Mouse (Mus musculus) kidney, embryonic 15.5 days (tissue): ENCODE data around the gene Scaf1. TPM values are rescaled to one million over a fixed set of nuclear protein-coding genes. Genes with fewer than 3 reads are reported as not detected.

Experiments
- ATAC-seq: fragments of 200-750 bp; cut with Nextera tagmentation; replicated peaks from 2 replicates; pipeline ENCODE4 v1.8.0; 2017; ENCODE audit warnings: moderate TSS enrichment; ENCODE audit not compliant: low FRiP score
- H3K27ac ChIP-seq: fragments of 300-500 bp; sonication (generic); 2 replicates; pipeline ENCODE4 v1.5.1; 2015; ENCODE audit warnings: mild to moderate bottlenecking, inconsistent platforms
- H3K27me3 ChIP-seq: fragments of 300-500 bp; sonication (generic); 2 replicates; pipeline ENCODE4 v1.6.1; 2015; ENCODE audit warnings: inconsistent platforms
- H3K36me3 ChIP-seq: fragments of 300-500 bp; sonication (generic); 2 replicates; pipeline ENCODE4 v1.6.1; 2015; ENCODE audit warnings: inconsistent platforms
- H3K4me1 ChIP-seq: fragments of 300-500 bp; sonication (generic); 2 replicates; pipeline ENCODE4 v1.6.1; 2015; ENCODE audit warnings: inconsistent platforms
- H3K4me2 ChIP-seq: fragments of 300-500 bp; sonication (generic); 2 replicates; pipeline ENCODE4 v1.6.1; 2015; ENCODE audit warnings: moderate library complexity, mild to moderate bottlenecking, inconsistent platforms
- H3K4me3 ChIP-seq: fragments of 300-500 bp; sonication (generic); replicated peaks from 2 replicates; pipeline ENCODE4 v1.5.1; 2015; ENCODE audit warnings: mild to moderate bottlenecking, inconsistent platforms
- H3K9ac ChIP-seq: fragments of 300-500 bp; sonication (generic); 2 replicates; pipeline ENCODE4 v1.6.1; 2015; ENCODE audit warnings: mild to moderate bottlenecking, inconsistent platforms
- H3K9me3 ChIP-seq: fragments of 300-500 bp; sonication (generic); replicated peaks from 2 replicates; pipeline ENCODE4 v1.6.1; 2016; ENCODE audit warnings: inconsistent platforms
- WGBS: fragments of 180-500 bp; shearing (Covaris S2); methylation state at CpG from one replicate; pipeline ENCODE4 v1.1.7; 2015; ENCODE audit warnings: mixed read lengths; 5-methylcytosine and 5-hydroxymethylcytosine counted together
- polyA plus RNA-seq: library from polyadenylated mRNA; unstranded; fragments of >200 nt; fragmentation: Nextera tagmentation; extraction: Ambion mirVana; gene quantifications from 2 replicates; pipeline ENCODE4 v1.2.1, GENCODE M21; 2015

Scaf1 gene
- polyA plus RNA-seq, 1 experiment from 2014 or later, result 40.1 TPM

DNA sequence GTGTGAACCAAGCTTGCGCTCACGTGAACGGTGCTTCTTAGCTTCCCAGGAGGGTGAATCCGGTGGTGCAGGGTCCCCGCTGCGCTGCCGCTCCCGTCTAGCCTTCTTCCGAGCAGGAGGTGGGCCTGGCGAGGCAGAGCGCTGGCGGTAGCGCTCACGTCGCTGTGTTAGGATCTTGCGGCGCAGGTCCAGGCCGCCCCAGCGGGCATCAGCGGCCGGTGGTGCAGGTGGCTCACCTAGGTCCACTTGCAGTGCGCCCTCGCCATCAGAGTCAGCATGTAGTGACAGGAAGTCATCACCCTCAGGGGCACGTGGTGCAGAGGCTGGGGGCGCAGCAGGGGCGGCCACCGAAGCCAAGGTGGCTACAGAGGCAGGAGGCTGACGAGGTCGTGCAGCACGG lies 8.3 kb downstream of the Scaf1 start:
- H3K4me2 ChIP-seq, result no peak overlapping the region
- no peak for ATAC-seq
- WGBS, result 97% methylated on average over 30 of the region's 30 CpGs
- 0 out of 2 replicates have a peak, but pooled peaks cover 4% of the 10 kb centered on the region for H3K4me1 ChIP-seq
- no peaks in the 10 kb centered on the region for H3K9me3 ChIP-seq
- H3K27me3 ChIP-seq, result no peaks in the 10 kb centered on the region
- peaks cover 99% of the 10 kb centered on the region for H3K36me3 ChIP-seq
- H3K27ac ChIP-seq, result no peak overlapping the region
- no peak overlapping the region for H3K4me3 ChIP-seq
- no peak overlapping the region for H3K9ac ChIP-seq

DNA sequence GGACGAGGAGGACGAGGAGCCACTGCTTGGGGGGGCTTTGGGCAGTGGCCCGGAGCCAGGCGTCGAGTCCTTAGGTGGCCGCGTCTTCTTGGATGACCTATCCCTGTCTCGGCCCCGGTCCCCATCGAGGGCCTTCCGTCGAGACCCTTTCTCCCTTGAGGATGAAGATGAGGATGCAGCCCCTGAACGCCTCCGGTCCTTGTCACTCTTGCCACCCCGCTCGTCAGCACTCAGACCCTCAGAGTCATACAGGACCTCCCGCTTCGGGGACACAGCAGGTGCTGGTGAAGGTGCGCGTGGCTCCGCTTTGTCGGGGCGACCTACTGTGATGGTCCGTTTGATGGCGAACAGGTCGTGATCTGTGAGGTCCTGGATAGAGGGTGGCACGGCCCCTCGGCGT lies 9.0 kb downstream of the Scaf1 start:
- Histone ChIP-seq H3K27me3 (no peaks in the 10 kb centered on the region), H3K36me3 (peaks cover 99% of the 10 kb centered on the region), H3K4me2 (no peak overlapping the region), H3K9ac (no peak overlapping the region), H3K4me1 (0 out of 2 replicates have a peak, but pooled peaks cover 4% of the 10 kb centered on the region), H3K4me3 (no peak overlapping the region), H3K9me3 (no peaks in the 10 kb centered on the region), H3K27ac (no peak overlapping the region)
- ATAC-seq, result no peak
- WGBS, result 94% methylated on average over 29 of the region's 29 CpGs

DNA sequence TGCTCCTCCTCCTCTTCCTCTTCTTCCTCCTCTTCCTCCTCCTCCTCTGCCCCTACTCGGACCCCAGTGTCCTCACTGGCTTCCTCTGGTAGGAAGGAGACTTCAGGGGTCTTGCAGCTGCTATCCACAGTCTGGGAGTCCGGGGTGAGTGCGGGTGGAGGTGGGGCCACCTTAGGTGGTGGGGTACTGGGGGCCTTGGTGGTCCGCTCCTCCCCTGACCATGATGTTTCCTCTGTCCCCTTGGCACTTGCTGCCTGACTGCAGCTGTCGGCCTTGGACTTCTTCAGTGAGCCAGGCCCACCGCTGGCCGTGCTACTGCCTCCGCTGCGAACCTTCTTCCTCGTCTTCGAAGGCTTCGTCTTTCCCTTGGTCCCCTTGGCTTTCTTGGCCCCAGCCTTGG lies 9.7 kb downstream of the Scaf1 start:
- peaks cover 99% of the 10 kb centered on the region for H3K36me3 ChIP-seq
- H3K4me1 ChIP-seq, result 0 out of 2 replicates have a peak, but pooled peaks cover 4% of the 10 kb centered on the region
- WGBS, result 96% methylated on average over 12 of the region's 12 CpGs
- no peak overlapping the region for H3K27ac ChIP-seq
- no peaks in the 10 kb centered on the region for H3K27me3 ChIP-seq
- H3K4me3 ChIP-seq, result no peak overlapping the region
- no peak overlapping the region for H3K9ac ChIP-seq
- no peak overlapping the region for H3K4me2 ChIP-seq
- no peak for ATAC-seq
- H3K9me3 ChIP-seq, result no peaks in the 10 kb centered on the region

DNA sequence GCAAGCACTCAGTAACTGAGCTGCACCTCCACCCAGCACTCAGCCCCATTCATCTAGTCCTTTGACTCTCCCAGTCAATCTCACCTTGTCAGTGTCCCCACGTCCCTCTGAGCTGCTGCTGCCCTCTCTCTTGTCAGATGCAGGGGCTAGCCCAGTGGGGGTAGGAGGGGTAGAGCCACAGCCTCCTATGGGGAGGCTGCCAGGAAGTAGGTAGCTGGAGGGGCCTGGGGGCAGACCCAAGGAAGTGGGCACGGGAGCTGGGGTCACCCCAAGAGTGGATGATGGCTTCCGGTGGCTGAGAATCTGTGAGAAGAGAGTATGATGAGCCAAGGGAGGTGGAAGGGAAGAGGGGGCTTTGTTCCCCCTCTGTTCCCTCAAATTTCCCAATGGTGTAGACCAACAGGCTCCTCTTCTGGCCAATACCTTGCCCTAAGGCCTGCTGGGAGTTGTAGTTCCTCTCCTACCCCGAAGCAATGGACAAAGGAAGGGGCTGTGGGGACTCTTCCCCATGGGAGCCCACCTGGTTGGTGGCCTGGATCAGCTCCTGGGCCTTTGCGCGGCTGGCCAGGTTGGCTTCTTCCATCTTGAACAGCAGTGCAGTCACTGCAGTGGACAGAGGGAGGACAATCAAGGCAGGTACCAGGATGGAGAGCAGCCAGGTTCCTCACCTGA lies 10.7 kb downstream of the Scaf1 start:
- no peak for ATAC-seq

DNA sequence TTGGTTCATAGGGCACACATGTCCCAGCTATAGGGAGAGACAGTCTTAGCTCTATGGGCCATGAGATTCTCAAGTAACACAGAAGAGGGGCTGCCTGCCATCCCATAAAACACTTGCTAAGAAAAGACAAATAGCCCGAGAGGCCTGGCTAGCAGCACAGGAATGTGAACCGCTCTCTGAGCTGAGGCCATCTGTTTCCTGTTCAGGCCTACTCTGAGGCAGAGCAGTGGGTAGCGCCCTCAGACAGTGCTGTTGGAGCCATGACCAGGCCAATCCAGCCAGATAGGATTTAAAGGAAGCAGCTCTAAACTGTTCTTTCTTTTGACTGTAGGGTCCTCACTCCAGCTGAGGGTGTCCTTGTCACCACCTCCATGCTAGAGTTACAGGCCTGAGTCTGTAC lies 11.6 kb downstream of the Scaf1 start:
- no peak for ATAC-seq
- H3K27me3 ChIP-seq, result no peaks in the 10 kb centered on the region
- H3K36me3 ChIP-seq, result peaks cover 99% of the 10 kb centered on the region
- H3K27ac ChIP-seq, result peak overlapping the region; percentile 32
- no peaks in the 10 kb centered on the region for H3K9me3 ChIP-seq
- H3K9ac ChIP-seq, result no peak overlapping the region
- WGBS, result 38% methylated on average over 3 of the region's 3 CpGs
- H3K4me3 ChIP-seq, result no peak overlapping the region
- H3K4me1 ChIP-seq, result peaks cover 18% of the 10 kb centered on the region
- no peak overlapping the region for H3K4me2 ChIP-seq

More for the DNA sequence above, 10.7 kb downstream of the Scaf1 start:
- H3K36me3 ChIP-seq, result peaks cover 100% of the 10 kb centered on the region
- H3K27ac ChIP-seq, result no peak overlapping the region
- peaks cover 9% of the 10 kb centered on the region for H3K4me1 ChIP-seq
- no peaks in the 10 kb centered on the region for H3K9me3 ChIP-seq
- H3K9ac ChIP-seq, result no peak overlapping the region
- H3K4me2 ChIP-seq, result no peak overlapping the region
- H3K4me3 ChIP-seq, result no peak overlapping the region
- H3K27me3 ChIP-seq, result no peaks in the 10 kb centered on the region
- 89% methylated on average over 6 of the region's 6 CpGs for WGBS

DNA sequence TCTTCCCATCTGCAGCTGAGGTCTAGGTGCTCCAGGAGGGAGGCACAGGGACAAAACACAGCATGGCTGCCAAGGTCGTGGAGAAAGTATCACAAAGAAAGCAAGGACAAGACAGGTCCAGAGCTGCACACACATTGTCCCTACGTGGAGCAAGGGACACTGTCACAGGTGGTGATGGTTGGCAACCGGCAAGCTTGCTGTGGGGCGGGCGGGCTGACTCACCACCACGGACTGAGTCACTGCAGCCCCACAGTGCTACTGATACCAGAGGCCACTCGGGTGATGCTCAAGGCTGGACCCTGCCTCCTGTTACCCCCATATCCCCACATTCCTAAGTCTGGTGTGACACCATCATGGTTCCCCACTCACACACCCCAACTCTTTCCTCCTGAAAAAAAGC lies 13.7 kb downstream of the Scaf1 start:
- Histone ChIP-seq H3K4me3 (no peak overlapping the region), H3K9ac (no peak overlapping the region), H3K4me2 (no peak overlapping the region), H3K27ac (no peak overlapping the region), H3K27me3 (no peaks in the 10 kb centered on the region), H3K36me3 (peaks cover 82% of the 10 kb centered on the region), H3K9me3 (no peaks in the 10 kb centered on the region), H3K4me1 (peaks cover 32% of the 10 kb centered on the region)
- 89% methylated on average over 7 of the region's 7 CpGs for WGBS
- ATAC-seq, result no peak

DNA sequence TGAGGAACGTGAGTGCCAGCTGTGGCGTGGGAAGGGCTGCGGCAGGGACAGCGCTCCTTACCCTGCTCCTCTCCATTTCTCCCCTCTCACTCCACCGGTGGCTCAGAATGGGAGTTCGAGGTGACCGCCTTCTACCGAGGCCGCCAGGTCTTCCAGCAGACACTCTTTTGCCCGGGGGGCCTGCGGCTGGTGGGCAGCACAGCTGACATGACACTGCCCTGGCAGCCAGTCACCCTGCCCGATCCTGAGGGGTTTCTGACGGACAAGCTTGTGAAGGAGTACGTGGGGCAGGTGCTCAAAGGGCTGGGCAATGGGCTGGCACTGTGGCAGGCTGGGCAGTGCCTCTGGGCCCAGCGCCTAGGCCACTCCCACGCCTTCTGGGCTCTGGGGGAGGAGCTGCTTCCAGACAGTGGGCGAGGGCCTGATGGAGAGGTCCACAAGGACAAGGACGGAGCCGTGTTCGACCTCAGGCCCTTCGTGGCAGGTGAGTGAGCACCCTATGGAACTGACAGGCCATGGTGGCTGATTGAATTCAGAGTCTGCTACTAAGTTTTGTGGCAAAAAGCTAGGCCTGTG lies 15.5 kb downstream of the Scaf1 start:
- Histone ChIP-seq H3K4me3 (no peak overlapping the region), H3K27me3 (no peaks in the 10 kb centered on the region), H3K9me3 (no peaks in the 10 kb centered on the region), H3K27ac (peak overlapping the region; percentile 28), H3K4me1 (peaks cover 45% of the 10 kb centered on the region), H3K9ac (peak overlapping the region; percentile 5; the same call in 1 of the 2 replicates), H3K36me3 (peaks cover 68% of the 10 kb centered on the region), H3K4me2 (no peak overlapping the region)
- no peak for ATAC-seq
- 77% methylated on average over 21 of the region's 21 CpGs for WGBS

DNA sequence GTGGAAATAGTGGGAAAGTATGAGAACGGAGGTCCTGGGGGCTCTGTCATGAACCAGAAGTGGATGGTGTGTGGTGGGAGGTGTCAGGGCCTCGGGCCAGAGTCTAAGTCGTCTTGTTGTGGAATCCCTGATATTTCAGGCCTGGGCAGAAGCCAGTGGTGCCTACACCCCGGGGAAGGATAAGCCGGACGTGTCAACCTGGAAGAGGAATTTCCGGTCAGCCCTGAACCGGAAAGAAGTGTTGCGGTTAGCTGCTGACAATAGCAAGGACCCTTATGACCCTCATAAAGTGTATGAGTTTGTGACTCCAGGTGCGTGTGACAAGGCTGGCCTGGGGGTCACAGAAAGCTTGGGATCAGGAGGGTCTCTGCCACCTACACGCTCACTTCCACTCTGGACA lies 16.4 kb downstream of the Scaf1 start:
- Histone ChIP-seq H3K27ac (peak overlapping the region; percentile 28), H3K27me3 (no peaks in the 10 kb centered on the region), H3K4me1 (peaks cover 49% of the 10 kb centered on the region), H3K4me2 (peak overlapping the region; percentile 91), H3K4me3 (peak overlapping the region; percentile 79; the same call in 1 of the 2 replicates), H3K9me3 (no peaks in the 10 kb centered on the region), H3K9ac (0 out of 2 replicates have a peak overlapping the region, but pooled peaks have one; percentile 5), H3K36me3 (peaks cover 68% of the 10 kb centered on the region)
- WGBS, result 59% methylated on average over 11 of the region's 11 CpGs
- ATAC-seq, result no peak

DNA sequence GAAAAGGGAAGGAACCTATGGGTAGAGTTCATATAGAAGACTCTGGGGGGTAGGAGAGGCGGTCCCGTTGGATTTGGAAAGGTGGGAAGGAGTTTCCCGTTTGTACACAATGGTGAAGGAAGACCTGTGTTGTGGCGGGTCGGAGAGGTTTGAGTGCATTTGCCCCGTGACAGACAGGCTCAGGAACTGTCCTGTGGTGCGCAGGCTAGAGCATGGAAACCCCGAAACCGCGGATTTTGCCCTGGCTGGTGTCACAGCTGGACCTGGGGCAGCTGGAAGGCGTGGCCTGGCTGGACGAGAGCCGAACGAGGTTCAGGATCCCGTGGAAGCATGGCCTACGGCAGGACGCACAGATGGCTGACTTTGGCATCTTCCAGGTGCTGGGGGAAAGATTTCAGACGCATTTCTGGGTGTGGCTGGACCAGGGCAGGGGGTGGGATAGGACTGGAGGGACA lies 17.6 kb downstream of the Scaf1 start, which contains the start of gene Bcl2l12:
Bcl2l12 (minus strand) TSS at position 212 of the 455 bp plus-strand sequence.
- Histone ChIP-seq H3K9ac (peak within 1 kb of the TSS; percentile 70), H3K27me3 (no peaks in the 10 kb centered on the region), H3K36me3 (peaks cover 67% of the 10 kb centered on the region), H3K4me1 (peaks cover 45% of the 10 kb centered on the region), H3K4me3 (peak within 1 kb of the TSS; percentile 79), H3K4me2 (peak within 1 kb of the TSS; percentile 91), H3K27ac (peak within 1 kb of the TSS; percentile 94), H3K9me3 (no peaks in the 10 kb centered on the region)
- WGBS, result 1% methylated on average over 18 of the region's 18 CpGs
- ATAC-seq, result no peak

DNA sequence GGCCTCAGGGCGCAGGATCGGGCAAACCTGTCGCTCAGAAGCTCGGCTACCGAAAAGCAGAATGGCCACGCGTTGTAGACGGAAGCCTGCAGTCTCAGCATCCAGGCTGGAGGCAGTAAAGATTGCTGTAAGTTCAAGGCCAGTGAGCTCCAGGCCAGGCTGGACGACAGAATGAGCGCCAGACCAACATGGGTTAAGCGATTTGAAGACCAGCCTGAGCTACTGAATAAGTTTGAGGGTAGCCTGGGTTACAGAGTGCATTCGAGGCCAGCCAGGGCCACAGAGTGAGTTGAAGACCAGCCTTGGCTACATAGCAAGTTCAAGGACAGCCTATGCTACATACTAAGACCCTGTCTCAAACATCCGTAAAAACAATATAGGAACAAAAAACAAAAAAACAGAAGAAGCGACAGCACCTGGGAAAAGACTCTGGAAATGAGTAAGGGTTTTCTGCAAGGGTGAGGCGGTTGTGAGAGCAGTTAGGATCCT lies 18.2 kb downstream of the Scaf1 start:
- ATAC-seq, result no peak
- peak overlapping the region; percentile 70 for H3K9ac ChIP-seq
- H3K27me3 ChIP-seq, result no peaks in the 10 kb centered on the region
- H3K27ac ChIP-seq, result peak overlapping the region; percentile 94
- WGBS, result 2% methylated on average over 15 of the region's 15 CpGs
- H3K36me3 ChIP-seq, result peaks cover 67% of the 10 kb centered on the region
- H3K9me3 ChIP-seq, result no peaks in the 10 kb centered on the region
- peak overlapping the region; percentile 91 for H3K4me2 ChIP-seq
- peak overlapping the region; percentile 79 for H3K4me3 ChIP-seq
- H3K4me1 ChIP-seq, result peaks cover 45% of the 10 kb centered on the region

DNA sequence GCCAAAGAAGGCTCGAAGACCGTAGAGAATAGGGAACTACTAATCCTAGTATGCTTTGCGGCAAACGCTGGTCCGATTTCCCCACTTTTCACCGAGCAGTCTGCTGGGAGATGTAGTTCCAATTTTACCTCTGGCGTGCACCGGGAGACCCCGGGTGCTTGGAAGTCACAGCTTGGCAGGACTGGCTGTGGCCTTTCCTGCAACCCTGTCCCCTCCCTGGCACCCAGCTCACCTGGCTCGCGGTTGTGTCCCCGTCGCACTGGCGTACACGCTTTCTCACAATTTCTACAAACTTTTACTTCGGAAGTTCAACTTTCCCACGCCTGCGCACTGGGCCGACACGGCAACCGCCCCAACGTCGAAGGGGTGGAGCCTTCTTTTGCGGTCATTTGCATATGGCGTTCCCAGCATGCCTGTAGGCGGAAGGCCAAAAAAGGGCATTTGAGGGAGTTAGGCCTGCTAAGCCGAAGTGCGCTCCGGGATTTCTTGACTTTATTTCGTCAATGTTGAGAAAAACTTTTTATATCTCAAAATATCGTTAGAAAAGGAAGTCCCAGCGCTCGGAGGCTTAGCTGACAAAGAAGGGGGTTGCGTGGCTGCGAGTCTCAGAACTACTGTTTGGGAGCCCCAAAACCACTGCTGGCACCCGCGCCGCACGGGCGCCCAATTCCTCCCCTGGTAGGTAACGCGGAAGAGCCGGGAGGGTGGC lies 18.8 kb downstream of the Scaf1 start, which contains the start of gene Irf3:
Irf3 (plus strand) TSS at position 418 of the 709 bp plus-strand sequence.
- H3K27ac ChIP-seq, result peak within 1 kb of the TSS; percentile 94
- whole genome bisulfite sequencing, result under 1% methylated on average over 43 of the region's 43 CpGs
- H3K36me3 ChIP-seq, result peaks cover 67% of the 10 kb centered on the region
- H3K4me3 ChIP-seq, result peak within 1 kb of the TSS; percentile 79
- H3K4me1 ChIP-seq, result peaks cover 45% of the 10 kb centered on the region
- H3K4me2 ChIP-seq, result peak within 1 kb of the TSS; percentile 91
- H3K27me3 ChIP-seq, result no peaks in the 10 kb centered on the region
- peak; percentile 91 for ATAC-seq
- H3K9me3 ChIP-seq, result no peaks in the 10 kb centered on the region
- H3K9ac ChIP-seq, result peak within 1 kb of the TSS; percentile 70

DNA sequence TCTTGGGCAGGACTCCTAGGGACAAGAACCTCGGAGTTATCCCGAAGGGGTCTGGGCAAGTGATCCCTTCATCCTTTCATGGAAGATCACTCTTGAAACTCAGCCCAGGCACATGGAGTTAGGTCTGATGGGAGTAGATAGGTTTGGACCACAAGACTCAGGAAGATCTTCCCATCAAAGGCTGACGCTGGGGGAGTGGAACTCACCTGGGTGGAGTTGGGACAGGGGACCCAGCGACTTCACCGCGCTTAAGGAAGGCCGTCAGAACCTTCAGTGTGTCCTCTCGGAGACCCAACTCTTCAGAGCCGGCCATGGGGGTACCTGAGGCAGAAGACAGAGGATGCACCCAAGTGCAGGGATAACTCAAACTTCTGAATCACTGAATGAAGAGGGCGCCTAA lies 19.5 kb downstream of the Scaf1 start:
- Histone ChIP-seq H3K4me3 (peak overlapping the region; percentile 79), H3K9ac (peak overlapping the region; percentile 70), H3K27me3 (no peaks in the 10 kb centered on the region), H3K36me3 (peaks cover 67% of the 10 kb centered on the region), H3K4me2 (peak overlapping the region; percentile 91), H3K9me3 (no peaks in the 10 kb centered on the region), H3K4me1 (peaks cover 45% of the 10 kb centered on the region), H3K27ac (peak overlapping the region; percentile 94)
- WGBS, result 12% methylated on average over 10 of the region's 10 CpGs
- no peak for ATAC-seq
